Mouse (Mus musculus): ENCODE data around the gene Ehbp1l1.
"Not testable (repeated sequence)": the region's sequence is repeated elsewhere in the genome, so short reads cannot be mapped to it uniquely, and the experiment has no call there.

Gene Ehbp1l1

GRCm38 (mm10) chr19:5710068-5710467 lies 16.0 kb downstream of the Ehbp1l1 start:
- DNase-seq (ENCODE audit: low spot score in 2 of 2): no peak

GRCm38 (mm10) chr19:5704801-5705571 lies 21.1 kb downstream of the Ehbp1l1 start:
- DNase-seq (ENCODE audit: low spot score in 2 of 2): no peak

DNA sequence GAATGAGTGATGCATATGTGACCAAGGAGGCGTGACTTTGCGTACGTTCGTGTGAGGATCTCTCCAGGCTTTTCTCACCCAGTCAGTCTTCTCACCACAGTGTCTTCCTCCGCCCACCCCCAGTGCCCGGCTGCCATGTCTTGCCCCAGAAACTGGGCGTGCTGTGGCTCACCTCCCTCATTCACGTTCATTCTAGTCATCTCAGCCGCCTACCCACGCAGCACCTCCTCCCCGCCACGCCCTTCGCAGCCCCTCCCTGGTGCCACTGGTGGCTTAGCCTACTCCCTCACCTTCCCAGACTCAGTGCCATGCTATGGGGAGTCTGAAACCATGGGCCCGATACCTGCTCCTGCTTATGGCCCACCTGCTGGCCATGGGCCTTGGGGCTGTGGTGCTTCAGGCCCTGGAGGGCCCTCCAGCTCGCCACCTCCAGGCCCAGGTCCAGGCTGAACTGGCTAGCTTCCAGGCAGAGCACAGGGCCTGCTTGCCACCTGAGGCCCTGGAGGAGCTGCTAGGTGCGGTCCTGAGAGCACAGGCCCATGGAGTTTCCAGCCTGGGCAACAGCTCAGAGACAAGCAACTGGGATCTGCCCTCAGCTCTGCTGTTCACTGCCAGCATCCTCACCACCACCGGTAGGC lies 21.8 kb downstream of the Ehbp1l1 start, which contains the start of gene Kcnk7:
Gene Kcnk7 (plus strand): TSS at position 205 of the 638 bp plus-strand sequence.
- DNase-seq (ENCODE audit: low spot score in 2 of 2): no peak

DNA sequence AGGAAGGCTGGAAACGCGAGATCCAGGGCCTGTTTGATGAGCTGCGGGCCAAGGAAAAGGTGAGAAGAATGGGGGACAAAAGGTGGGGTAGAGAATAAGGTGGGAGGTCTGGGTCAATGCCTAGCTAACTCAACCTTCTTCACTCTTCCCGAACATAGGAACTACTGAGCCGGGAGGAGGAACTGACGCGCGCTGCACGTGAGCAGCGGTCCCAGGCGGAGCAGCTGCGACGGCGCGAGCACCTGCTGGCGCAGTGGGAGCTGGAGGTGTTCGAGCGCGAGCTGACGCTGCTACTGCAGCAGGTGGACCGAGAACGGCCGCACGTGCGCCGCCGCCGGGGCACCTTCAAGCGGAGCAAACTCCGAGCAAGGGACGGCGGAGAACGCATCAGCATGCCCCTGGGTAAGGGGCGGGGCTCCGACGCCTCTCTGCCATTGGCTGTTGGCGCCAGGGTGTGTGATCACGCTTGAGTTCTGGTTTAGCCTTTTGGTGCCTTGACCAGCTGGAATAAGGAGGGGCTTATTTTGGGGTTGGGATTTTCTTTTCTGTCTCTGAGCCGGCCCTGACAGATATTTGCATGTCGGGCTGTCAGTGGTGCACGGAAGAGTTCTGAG lies 30.2 kb downstream of the Ehbp1l1 start:
- DNase-seq (ENCODE audit: low spot score in 2 of 2): no peak

DNA sequence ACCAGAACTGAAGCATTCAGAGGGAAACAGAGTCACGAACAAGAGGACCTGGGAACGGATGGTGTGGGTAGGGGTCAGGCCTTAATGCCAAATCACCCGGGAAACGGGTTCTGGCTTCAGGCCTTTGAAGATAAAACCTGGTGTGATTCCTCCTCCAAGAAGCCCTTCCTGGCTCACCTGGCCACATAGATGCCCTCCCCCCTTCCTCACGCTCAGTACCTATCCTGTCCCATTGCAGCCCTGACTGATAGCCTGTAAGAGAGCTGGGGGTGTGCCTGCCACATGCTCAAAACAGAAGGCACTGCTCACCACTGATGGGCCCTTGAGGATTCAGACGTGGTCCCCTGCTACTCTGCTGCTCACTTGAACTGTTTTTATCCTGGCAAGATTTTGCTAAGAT lies 32.3 kb downstream of the Ehbp1l1 start:
- no peak for DNase-seq (ENCODE audit: low spot score in 2 of 2)

GRCm38 (mm10) chr19:5692913-5693396 lies 33.2 kb downstream of the Ehbp1l1 start:
- DNase-seq (ENCODE audit: low spot score in 2 of 2): no peak

DNA sequence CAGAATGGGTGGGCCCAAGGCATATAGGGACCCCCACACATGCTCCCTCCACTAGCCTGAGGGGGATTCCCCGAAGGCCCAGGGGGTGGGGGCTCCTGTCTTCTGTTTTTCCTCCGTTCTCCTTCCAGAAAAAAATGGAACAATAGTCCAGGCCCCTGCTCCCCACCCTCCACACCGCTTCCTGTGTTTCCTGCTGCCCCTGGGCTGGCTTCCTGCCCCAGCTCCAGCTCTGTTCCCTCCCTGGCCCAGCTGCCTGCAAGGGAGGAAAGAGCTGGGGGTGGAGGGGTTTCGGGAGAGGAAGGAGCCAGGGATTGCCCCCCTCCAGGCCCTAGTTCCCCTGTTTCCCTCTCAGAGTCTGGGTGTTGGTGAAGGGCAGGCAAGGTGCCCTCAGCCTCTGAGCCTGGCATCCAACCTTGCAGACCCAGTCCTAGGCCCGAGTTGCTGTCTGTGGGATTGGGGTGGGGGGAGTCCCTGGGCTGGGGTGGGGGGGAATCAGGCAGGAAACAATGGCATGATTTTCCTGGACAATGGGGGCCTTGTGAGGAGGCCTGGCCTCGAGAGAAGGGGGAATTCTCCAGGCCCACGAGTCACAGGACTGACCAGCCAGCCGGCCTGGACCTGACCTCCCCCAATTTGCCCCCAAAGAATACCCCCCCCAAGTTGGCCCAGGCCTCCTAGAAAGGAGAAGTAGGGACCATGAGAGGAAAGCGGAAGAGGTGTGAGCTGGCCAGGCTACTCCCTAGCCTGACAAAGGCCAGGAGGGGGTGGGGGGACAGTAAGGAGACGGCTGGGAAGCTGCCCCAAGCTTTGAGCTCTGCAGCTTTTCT lies 33.8 kb downstream of the Ehbp1l1 start:
- DNase-seq (ENCODE audit: low spot score in 2 of 2): no peak

- no peak for DNase-seq (ENCODE audit: low spot score in 2 of 2)
Measured at GRCm38 (mm10) chr19:5691601-5692000, 34.5 kb downstream of the Ehbp1l1 start.

DNA sequence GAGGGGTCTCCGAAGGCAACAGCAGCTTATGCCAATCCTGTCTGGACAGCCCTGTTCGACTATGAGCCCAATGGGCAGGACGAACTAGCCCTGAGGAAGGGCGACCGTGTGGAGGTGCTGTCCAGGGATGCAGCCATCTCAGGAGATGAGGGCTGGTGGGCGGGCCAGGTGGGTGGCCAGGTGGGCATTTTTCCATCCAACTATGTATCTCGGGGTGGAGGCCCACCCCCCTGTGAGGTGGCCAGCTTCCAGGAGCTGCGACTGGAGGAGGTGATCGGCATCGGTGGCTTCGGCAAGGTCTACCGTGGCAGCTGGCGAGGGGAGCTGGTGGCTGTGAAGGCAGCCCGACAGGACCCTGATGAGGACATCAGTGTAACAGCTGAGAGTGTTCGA lies 35.8 kb downstream of the Ehbp1l1 start:
- peak; percentile 55 to 62 for DNase-seq (ENCODE audit: low spot score in 2 of 2)

DNA sequence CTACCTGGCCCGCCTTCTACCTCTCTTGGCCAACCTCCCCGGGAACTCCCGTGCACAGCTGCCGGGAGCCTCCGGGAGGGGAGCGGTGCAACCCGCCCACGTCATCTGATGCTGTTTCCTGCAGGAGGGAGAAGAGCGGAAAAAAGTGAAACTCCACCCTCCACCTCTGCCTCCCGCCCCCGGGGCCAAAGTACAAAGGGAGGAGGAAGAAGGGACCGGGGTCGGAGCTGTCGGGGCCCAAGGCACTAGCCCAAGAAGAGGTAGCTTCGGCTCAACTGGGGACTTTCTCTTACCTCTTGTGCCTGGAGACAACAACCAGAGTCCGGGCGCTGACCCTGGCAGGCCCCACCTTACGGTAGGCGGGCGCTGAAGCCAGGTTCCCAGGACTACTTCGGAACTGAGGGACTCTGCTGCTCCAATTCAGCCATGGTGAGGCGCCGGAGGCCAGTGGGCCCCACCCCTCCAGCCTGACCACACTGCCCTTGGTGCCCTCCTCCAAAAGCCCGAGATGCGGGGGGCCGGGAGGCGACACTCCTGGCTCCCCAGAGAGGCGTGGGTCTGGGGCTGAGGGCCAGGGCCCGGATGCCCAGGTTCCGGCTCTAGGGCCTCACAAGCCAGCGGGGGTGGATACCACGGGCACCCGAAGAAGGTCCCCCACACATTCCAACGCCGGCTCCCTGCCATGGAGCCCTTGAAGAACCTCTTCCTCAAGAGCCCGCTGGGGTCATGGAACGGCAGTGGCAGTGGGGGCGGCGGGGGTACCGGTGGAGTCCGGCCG lies 36.4 kb downstream of the Ehbp1l1 start:
- peak; percentile 83 to 88 for DNase-seq (ENCODE audit: low spot score in 2 of 2)

DNA sequence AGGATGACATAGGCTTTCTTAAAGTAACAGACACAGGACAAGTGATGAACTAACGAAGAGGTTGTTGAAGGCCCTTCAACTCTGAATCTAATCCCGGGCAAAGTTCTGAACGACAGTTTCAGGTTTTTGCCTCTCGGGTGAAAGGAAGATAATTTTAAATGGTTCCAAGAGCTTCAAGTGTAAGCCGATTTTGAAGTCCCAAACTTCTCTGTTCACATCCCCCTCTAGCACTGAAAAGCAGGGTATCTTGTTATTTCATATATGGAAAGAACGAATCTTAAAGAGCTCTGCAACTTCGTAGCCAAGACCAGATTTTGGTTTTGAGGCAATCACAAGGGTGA lies 37.1 kb downstream of the Ehbp1l1 start:
- DNase-seq (ENCODE audit: low spot score in 2 of 2): no peak

DNA sequence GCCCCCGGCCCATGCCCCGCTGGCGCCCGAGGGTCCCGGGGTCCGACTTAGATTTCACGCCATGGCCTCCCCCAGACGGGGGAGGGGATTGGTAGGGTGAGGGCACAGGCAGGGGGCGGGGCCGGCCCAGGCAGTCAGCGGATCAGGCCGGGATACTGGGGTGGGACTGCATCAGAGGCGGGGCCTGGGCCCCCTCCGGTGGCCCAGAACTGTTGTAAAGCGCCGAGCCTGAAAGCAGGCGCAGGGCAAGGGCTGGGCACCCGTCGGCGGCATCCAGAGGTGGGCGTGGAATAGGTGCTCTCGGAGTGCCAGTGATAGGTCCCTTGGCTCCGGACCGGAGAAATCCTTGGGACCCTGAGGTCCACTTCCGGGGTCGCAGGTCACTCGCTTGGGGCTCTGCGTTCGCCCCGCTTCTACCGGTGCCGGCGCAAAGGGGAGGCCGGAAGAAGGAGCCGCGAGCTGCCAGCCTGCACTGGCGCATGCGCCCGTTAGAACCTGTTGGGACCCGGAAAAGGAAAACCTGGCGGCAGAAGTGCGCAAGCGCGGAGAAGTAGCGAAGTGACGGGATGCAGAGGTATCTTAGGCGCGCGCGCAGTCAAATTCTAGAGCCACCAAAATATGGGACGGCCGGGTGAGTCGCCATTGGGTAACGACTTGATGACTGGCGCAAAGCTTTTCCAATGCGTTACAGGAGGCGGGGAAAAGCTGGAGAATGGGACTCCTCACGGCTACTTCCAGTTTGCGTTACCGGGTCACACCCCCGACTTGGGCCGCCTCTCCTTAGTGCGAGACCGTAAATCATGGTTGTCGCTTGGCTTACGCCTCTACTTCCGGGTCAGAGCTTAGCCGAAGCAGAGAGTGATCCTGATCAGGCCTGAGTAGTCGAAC lies 37.7 kb downstream of the Ehbp1l1 start, which contains the start of the genes Map3k11 and Pcnx3:
Gene Map3k11 (plus strand): TSS at position 543 of the 888 bp plus-strand sequence.
Gene Pcnx3 (minus strand): TSS at position 709 of the 888 bp plus-strand sequence.
- peak; percentile 99 for DNase-seq (ENCODE audit: low spot score in 2 of 2)

DNA sequence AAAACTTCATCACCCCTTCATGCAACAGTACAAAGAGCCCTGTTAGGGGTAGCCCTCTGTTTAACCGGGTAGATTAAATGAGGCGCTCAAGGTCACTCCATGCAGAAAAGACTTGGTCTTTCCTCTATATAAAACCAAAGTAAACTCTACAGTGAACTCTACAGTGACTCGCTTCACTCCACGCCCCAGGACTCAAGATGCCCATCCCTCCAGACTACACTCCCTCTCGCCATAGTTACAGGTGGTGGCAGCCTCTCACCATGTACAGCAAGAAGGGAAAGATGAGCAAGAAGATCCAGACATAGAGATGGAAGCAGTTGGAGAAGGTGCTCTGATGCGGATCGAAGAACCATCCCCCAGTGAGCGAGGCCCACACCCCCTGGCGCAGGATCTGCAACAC lies 38.4 kb downstream of the Ehbp1l1 start:
- DNase-seq (ENCODE audit: low spot score in 2 of 2): no peak

GRCm38 (mm10) chr19:5686954-5687353 lies 39.2 kb downstream of the Ehbp1l1 start:
- DNase-seq (ENCODE audit: low spot score in 2 of 2): not testable (repeated sequence)

GRCm38 (mm10) chr19:5686437-5686836 lies 39.7 kb downstream of the Ehbp1l1 start:
- DNase-seq (ENCODE audit: low spot score in 2 of 2): no peak

GRCm38 (mm10) chr19:5685861-5686260 lies 40.3 kb downstream of the Ehbp1l1 start:
- no peak for DNase-seq (ENCODE audit: low spot score in 2 of 2)

- DNase-seq (ENCODE audit: low spot score in 2 of 2): no peak
Measured at GRCm38 (mm10) chr19:5685431-5685830, 40.7 kb downstream of the Ehbp1l1 start.

- DNase-seq (ENCODE audit: low spot score in 2 of 2): no peak
Measured at GRCm38 (mm10) chr19:5684985-5685384, 41.1 kb downstream of the Ehbp1l1 start.

DNA sequence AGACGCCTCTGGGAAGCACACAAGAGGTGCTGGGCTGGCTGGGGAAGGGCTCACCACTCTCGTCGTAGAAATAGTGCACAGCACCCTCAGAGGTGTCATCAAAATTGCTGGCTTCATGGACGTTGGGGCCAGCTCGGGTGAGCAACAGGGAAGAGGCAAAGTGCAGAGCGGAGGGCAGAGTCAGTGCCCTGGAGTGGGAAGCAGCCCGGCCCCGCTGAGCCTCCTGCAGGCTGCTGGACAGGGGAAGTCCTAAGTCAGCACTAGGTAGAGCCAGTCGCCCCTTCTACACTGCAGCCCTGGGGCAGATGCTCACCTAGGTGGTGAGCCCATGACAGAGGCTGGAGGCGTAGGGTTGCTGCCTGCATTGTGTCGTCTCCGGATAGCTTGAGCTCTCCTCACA lies 41.9 kb downstream of the Ehbp1l1 start:
- no peak for DNase-seq (ENCODE audit: low spot score in 2 of 2)

GRCm38 (mm10) chr19:5680432-5680831 lies 45.7 kb downstream of the Ehbp1l1 start:
- DNase-seq (ENCODE audit: low spot score in 2 of 2): no peak

Data from right cerebral cortex, postnatal 10 days (tissue).